Mouse (Mus musculus) ES-Bruce4 (cell line): ENCODE data around the gene Il21r. TPM values are rescaled to one million over a fixed set of nuclear protein-coding genes. Genes with fewer than 3 reads are reported as not detected.

Experiments
- H3K27ac ChIP-seq: 2 replicates; pipeline ENCODE4 v1.5.1; 2012; ENCODE audit warnings: low read length, inconsistent platforms; ENCODE audit not compliant: insufficient read depth
- H3K27me3 ChIP-seq: 2 replicates; pipeline ENCODE4 v1.6.1; 2012; ENCODE audit warnings: mild to moderate bottlenecking, low read length, inconsistent platforms; ENCODE audit not compliant: control insufficient read depth, poor library complexity, insufficient read depth, severe bottlenecking
- H3K36me3 ChIP-seq: 2 replicates; pipeline ENCODE4 v1.6.1; 2012; ENCODE audit warnings: inconsistent platforms, mild to moderate bottlenecking, low read length, moderate library complexity; ENCODE audit not compliant: control insufficient read depth, poor library complexity, insufficient read depth, severe bottlenecking
- H3K4me1 ChIP-seq: one replicate; pipeline ENCODE4 v1.8.1; 2011; ENCODE audit warnings: low read length; ENCODE audit not compliant: control insufficient read depth, insufficient read depth
- H3K4me3 ChIP-seq: 2 replicates; pipeline ENCODE4 v1.5.1; 2011; ENCODE audit warnings: low read depth, mild to moderate bottlenecking, low read length
- H3K9ac ChIP-seq: 2 replicates; pipeline ENCODE4 v1.6.1; 2012; ENCODE audit warnings: low read depth, mild to moderate bottlenecking, inconsistent platforms; ENCODE audit not compliant: poor library complexity, severe bottlenecking
- H3K9me3 ChIP-seq: replicated peaks from 2 replicates; pipeline ENCODE4 v1.6.1; 2012; ENCODE audit warnings: mild to moderate bottlenecking, low read length, inconsistent platforms; ENCODE audit not compliant: control insufficient read depth, poor library complexity, insufficient read depth, severe bottlenecking
- CTCF ChIP-seq: IDR thresholded peaks from one replicate; pipeline ENCODE4 v1.8.1; 2011; ENCODE audit warnings: low read depth, low read length
- EP300 ChIP-seq: IDR thresholded peaks from 2 replicates; pipeline ENCODE4 v1.6.1; 2011; ENCODE audit warnings: low read depth, low read length; ENCODE audit not compliant: insufficient read depth
- POLR2A ChIP-seq: IDR thresholded peaks from one replicate; pipeline ENCODE4 v1.8.1; 2011; ENCODE audit warnings: low read length; ENCODE audit not compliant: insufficient read depth
- polyA plus RNA-seq: library from polyadenylated mRNA; stranded (reverse); fragments of >200 nt; gene quantifications from 2 replicates; pipeline ENCODE4 v1.2.4, GENCODE M21; 2011; ENCODE audit warnings: low read depth; ENCODE audit not compliant: missing spikeins, insufficient read depth, insufficient read length

The Il21r gene
- polyA plus RNA-seq, 1 experiment, result not detected

DNA sequence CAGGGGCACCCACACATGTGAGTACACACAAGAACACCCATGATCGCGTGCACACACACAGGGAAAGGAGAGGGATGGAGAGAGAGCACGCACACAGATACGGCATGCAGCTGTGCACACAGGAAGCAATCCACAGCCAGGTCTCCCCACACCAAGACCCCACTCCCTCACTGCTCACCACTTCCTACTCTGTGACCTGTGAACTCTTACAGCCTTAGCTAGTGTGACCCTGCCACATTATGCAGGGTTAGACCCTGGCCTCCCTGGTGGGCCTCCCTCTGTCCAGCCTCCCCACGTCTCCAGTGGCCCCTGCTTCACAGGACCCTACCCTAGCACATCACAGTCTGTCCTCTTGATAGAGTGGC, 19.2 kb upstream of the Il21r start:
- Histone ChIP-seq H3K9ac (no peak overlapping the region), H3K4me1 (no peaks in the 10 kb centered on the region), H3K9me3 (no peaks in the 10 kb centered on the region), H3K27me3 (no peaks in the 10 kb centered on the region), H3K27ac (no peak overlapping the region), H3K36me3 (no peaks in the 10 kb centered on the region), H3K4me3 (no peak overlapping the region)
- TF ChIP-seq CTCF, result no peak
- no peak for TF ChIP-seq POLR2A
- TF ChIP-seq EP300, result no peak

DNA sequence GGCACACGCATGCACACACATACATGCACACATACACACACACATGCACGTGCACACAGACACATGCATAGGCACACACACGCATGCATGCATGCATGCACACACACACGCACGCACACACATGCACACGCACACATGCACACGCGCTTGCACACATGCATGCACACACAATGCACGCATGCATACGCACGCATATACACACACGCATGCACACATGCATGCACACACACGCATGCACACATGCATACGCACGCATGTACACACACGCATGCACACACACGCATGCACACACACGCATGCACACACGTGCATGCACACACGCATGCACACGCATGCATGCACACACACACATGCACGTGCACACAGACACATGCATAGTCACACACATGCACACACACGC, 16.9 kb upstream of the Il21r start:
- TF ChIP-seq POLR2A (no peak), CTCF (no peak), EP300 (no peak)
- no peaks in the 10 kb centered on the region for H3K27me3 ChIP-seq

DNA sequence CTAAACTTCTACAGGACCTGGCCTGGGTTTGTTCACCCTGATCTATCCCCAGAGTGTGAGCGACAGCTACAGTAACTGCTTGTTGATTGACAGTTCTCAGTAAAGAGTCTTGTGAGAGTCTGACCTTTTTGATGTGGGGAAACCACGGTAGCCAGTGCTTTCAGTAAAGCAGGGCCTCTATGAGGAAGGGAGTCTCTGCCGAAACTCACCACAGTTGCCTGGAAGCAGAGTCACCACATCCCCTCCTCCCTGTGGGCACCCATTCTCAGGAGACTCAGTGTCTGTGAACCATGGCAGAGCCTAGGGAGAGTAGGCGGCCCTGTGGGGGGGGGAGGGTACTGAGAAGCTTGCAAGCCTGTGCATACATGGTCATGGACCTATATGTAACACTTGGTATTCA, 14.5 kb upstream of the Il21r start:
- Histone ChIP-seq H3K4me3 (no peak overlapping the region), H3K36me3 (no peaks in the 10 kb centered on the region), H3K27ac (no peak overlapping the region), H3K9ac (no peak overlapping the region), H3K9me3 (no peaks in the 10 kb centered on the region), H3K4me1 (no peaks in the 10 kb centered on the region), H3K27me3 (no peaks in the 10 kb centered on the region)
- TF ChIP-seq EP300 (no peak), CTCF (no peak), POLR2A (no peak)

More for the DNA sequence above, 16.9 kb upstream of the Il21r start:
- Histone ChIP-seq H3K9ac (no peak overlapping the region), H3K36me3 (no peaks in the 10 kb centered on the region), H3K4me1 (no peaks in the 10 kb centered on the region), H3K4me3 (no peak overlapping the region), H3K9me3 (no peaks in the 10 kb centered on the region), H3K27ac (no peak overlapping the region)

DNA sequence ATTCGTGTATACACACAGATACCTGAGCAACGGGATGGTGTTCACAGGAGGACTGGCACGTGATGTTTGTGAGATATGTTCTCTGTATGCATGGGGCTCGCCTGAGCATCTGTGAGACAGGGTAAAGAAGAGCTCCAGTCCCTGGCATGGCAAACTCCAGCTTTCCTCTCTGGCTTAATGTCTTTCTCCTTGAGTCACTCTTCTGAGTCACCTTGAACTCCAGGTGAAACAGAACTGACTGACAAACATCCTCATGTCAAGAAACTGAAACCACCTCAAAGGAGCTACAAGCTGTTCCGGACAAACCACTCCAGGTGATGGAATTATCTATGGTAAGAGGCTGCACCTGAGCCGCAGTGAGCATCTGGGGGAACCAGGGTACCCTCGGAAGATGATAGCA, 13.3 kb upstream of the Il21r start:
- Histone ChIP-seq H3K36me3 (no peaks in the 10 kb centered on the region), H3K4me1 (no peaks in the 10 kb centered on the region), H3K9ac (no peak overlapping the region), H3K27ac (no peak overlapping the region), H3K27me3 (no peaks in the 10 kb centered on the region), H3K9me3 (no peaks in the 10 kb centered on the region), H3K4me3 (no peak overlapping the region)
- no peak for TF ChIP-seq EP300
- TF ChIP-seq POLR2A, result no peak
- TF ChIP-seq CTCF, result no peak

DNA sequence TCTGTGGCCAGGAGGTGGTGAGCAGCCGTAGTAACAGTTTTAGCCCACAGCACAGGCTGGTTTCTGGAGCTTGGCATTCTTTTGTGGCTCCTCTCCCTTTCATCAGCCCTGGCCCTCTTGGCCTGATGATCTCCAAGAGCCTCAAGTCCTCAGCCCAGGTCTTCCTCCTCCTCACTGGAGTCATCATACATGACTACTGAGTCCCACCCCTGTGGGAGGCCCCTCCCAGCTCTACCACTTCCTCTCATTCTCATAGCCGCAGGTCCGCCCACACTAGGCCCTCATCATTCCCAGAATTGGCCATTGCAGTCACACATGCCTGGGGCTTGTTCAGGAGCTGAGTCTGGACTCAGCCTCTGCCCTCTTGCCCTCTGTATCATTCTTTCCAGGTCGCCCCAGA, 9.4 kb upstream of the Il21r start:
- Histone ChIP-seq H3K4me3 (no peak overlapping the region), H3K27me3 (no peaks in the 10 kb centered on the region), H3K9ac (no peak overlapping the region), H3K9me3 (no peaks in the 10 kb centered on the region), H3K36me3 (no peaks in the 10 kb centered on the region), H3K27ac (no peak overlapping the region), H3K4me1 (no peaks in the 10 kb centered on the region)
- no peak for TF ChIP-seq EP300
- TF ChIP-seq CTCF, result no peak
- TF ChIP-seq POLR2A, result no peak

DNA sequence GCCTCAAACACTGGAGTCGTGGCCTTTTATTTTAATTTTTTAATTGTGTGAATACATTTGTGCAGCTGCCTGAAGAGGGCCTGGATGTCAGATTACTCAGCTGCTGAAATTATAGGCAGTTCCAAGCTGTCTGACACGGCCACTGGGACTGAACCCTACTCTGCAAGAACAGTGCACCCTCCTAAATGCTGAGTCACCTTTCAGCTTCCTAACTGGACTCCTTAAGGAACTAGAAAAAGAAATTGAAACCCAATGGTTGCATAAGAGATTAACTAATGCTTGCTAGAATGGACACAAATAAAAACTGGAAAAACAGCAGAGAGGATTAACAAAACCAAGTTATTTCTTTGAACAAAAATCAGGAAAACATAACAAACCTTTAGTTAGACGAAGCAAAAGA, 6.8 kb upstream of the Il21r start:
- no peak overlapping the region for H3K9ac ChIP-seq
- no peaks in the 10 kb centered on the region for H3K27me3 ChIP-seq
- no peak overlapping the region for H3K4me3 ChIP-seq
- H3K36me3 ChIP-seq, result no peaks in the 10 kb centered on the region
- TF ChIP-seq CTCF (no peak), POLR2A (no peak), EP300 (no peak)
- H3K9me3 ChIP-seq, result no peaks in the 10 kb centered on the region
- H3K4me1 ChIP-seq, result no peaks in the 10 kb centered on the region
- H3K27ac ChIP-seq, result no peak overlapping the region
